ENCODE assay signal across 8 mouse cellular contexts in the genomic region with DNA sequence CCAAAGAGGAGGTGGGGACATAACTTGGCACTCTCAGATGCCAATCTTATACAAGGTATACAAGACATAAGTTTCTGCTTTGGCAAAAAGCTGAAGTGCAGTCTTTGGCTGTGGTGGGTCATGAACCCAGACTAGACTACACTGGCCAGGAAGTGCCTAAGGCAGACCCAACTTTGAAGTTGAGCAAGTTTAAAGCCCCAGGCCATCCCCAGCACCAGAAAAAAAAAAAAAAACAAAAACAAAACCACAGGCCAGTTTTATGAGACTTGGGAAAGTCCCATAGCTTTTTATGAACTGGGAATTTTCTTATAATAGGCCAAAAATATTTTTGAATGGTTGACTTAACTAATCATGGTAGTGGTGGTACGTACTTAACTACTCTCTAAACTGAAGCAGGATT. TPM values are rescaled to one million over a fixed set of nuclear protein-coding genes. Genes with fewer than 3 reads are reported as not detected.
A peak's percentile ranks its signal among the peaks of the same experiment; 100 is the strongest.
DNase-seq lines count a peak whose midpoint lies in the region; ATAC-seq lines count a peak whose summit lies in the region.

No protein-coding gene starts in this region.

- peak overlapping the region; percentile 75 for H3K4me2 ChIP-seq in kidney, embryonic 14.5 days (replicated peaks; ENCODE audit: low read depth, low read length)
- H3K4me2 ChIP-seq in hindbrain, embryonic 16.5 days (ENCODE audit: low read length): peak overlapping the region; percentile 79
- peak overlapping the region; percentile 70 for H3K4me2 ChIP-seq in midbrain, embryonic 15.5 days

- peaks cover 42% of the 10 kb centered on the region for H3K36me3 ChIP-seq in kidney, embryonic 14.5 days (ENCODE audit: control insufficient read depth, insufficient read depth, low read length)
- H3K36me3 ChIP-seq in hindbrain, embryonic 16.5 days (ENCODE audit: control insufficient read depth, insufficient read depth, low read length): peaks cover 17% of the 10 kb centered on the region
- peaks cover 21% of the 10 kb centered on the region for H3K36me3 ChIP-seq in midbrain, embryonic 15.5 days (replicated peaks)

- no peaks in the 10 kb centered on the region for H3K9me3 ChIP-seq in kidney, embryonic 14.5 days (ENCODE audit: control insufficient read depth, low read length)
- no peaks in the 10 kb centered on the region for H3K9me3 ChIP-seq in hindbrain, embryonic 16.5 days (ENCODE audit: control insufficient read depth, low read length)
- no peaks in the 10 kb centered on the region for H3K9me3 ChIP-seq in midbrain, embryonic 15.5 days

- peak overlapping the region; percentile 62; the same call in 1 of the 2 replicates for H3K27ac ChIP-seq in kidney, embryonic 14.5 days (ENCODE audit: low read depth, low read length)
- H3K27ac ChIP-seq in brown adipose tissue, adult 24 weeks (replicated peaks; ENCODE audit: low read depth, low read length): peak overlapping the region; percentile 88
- no peak overlapping the region; the same call in 1 of the 2 replicates for H3K27ac ChIP-seq in hindbrain, embryonic 16.5 days (ENCODE audit: low read depth, low read length)
- H3K27ac ChIP-seq in midbrain, embryonic 15.5 days: peak overlapping the region; percentile 73

- peaks cover 14% of the 10 kb centered on the region for H3K4me1 ChIP-seq in kidney, embryonic 14.5 days (ENCODE audit: control insufficient read depth, insufficient read depth, low read length)
- H3K4me1 ChIP-seq in brown adipose tissue, adult 24 weeks (ENCODE audit: control insufficient read depth, insufficient read depth, insufficient read length, low read length): peaks cover 3% of the 10 kb centered on the region; the same call in 1 of the 2 replicates
- H3K4me1 ChIP-seq in hindbrain, embryonic 16.5 days (ENCODE audit: control insufficient read depth, insufficient read depth, low read depth, low read length): peaks cover 15% of the 10 kb centered on the region
- H3K4me1 ChIP-seq in midbrain, embryonic 15.5 days: peaks cover 18% of the 10 kb centered on the region

- DNase-seq in kidney, adult 11 months: no peak
- no peak for DNase-seq in embryo, embryonic 10 days (ENCODE audit: low spot score)
- no peak for DNase-seq in embryo, embryonic 11 days
- no peak for DNase-seq in kidney, adult 9 months

- no peaks in the 10 kb centered on the region for H3K27me3 ChIP-seq in kidney, embryonic 14.5 days (ENCODE audit: control insufficient read depth, insufficient read depth, low read length)
- no peaks in the 10 kb centered on the region for H3K27me3 ChIP-seq in hindbrain, embryonic 16.5 days (replicated peaks; ENCODE audit: control insufficient read depth, insufficient read depth, low read length)
- no peaks in the 10 kb centered on the region for H3K27me3 ChIP-seq in midbrain, embryonic 15.5 days (replicated peaks)

- peak overlapping the region; percentile 99 for H3K4me3 ChIP-seq in kidney, embryonic 14.5 days (ENCODE audit: low read length)
- H3K4me3 ChIP-seq in brown adipose tissue, adult 24 weeks (ENCODE audit: insufficient read depth, low read depth, low read length): peak overlapping the region; percentile 93
- H3K4me3 ChIP-seq in hindbrain, embryonic 16.5 days (ENCODE audit: low read length): peak overlapping the region; percentile 85
- H3K4me3 ChIP-seq in midbrain, embryonic 15.5 days: peak overlapping the region; percentile 59

- no peak for ATAC-seq in kidney, embryonic 14.5 days (ENCODE audit: low FRiP score, low TSS enrichment)
- no peak for ATAC-seq in hindbrain, embryonic 16.5 days
- 0 out of 2 replicates have a peak, but pooled peaks have one; percentile 1 for ATAC-seq in midbrain, embryonic 15.5 days (replicated peaks)

- 91% methylated on average over 1 of the region's 1 CpGs for WGBS in kidney, embryonic 14.5 days
- WGBS in hindbrain, embryonic 16.5 days: 93% methylated on average over 1 of the region's 1 CpGs
- WGBS in midbrain, embryonic 15.5 days: 87% methylated on average over 1 of the region's 1 CpGs

- H3K9ac ChIP-seq in kidney, embryonic 14.5 days (ENCODE audit: low read depth, low read length): peak overlapping the region; percentile 48; the same call in 1 of the 2 replicates
- peak overlapping the region; percentile 79; the same call in 1 of the 2 replicates for H3K9ac ChIP-seq in hindbrain, embryonic 16.5 days (ENCODE audit: low read depth, low read length)
- H3K9ac ChIP-seq in midbrain, embryonic 15.5 days: peak overlapping the region; percentile 61; the same call in 1 of the 2 replicates

RNA-seq across cellular contexts. Expression of gene St3gal3, which starts 0.7 kb away (rescaled TPM):
- polyA plus RNA-seq in kidney, embryonic 14.5 days (2014; fragmentation: Nextera tagmentation; extraction: Ambion mirVana): 6.8 and 11.0 TPM in 2 replicates
- 27.5 and 34.3 TPM in 2 replicates for polyA plus RNA-seq in brown adipose tissue, adult 24 weeks (2012; ENCODE audit: insufficient read depth, insufficient read length, missing spikeins)
- 13.1 and 13.6 TPM in 2 replicates for polyA plus RNA-seq in hindbrain, embryonic 16.5 days (2015; fragmentation: Nextera tagmentation; extraction: Ambion mirVana)
- 12.6 and 12.9 TPM in 2 replicates for polyA plus RNA-seq in midbrain, embryonic 15.5 days (2015; fragmentation: Nextera tagmentation; extraction: Ambion mirVana)

RNA-seq across cellular contexts. Expression of gene Kdm4a, which starts 44.4 kb away (rescaled TPM):
- polyA plus RNA-seq in kidney, embryonic 14.5 days (2014; fragmentation: Nextera tagmentation; extraction: Ambion mirVana): 35.2 and 58.8 TPM in 2 replicates
- 12.1 and 12.6 TPM in 2 replicates for polyA plus RNA-seq in brown adipose tissue, adult 24 weeks (2012; ENCODE audit: insufficient read depth, insufficient read length, missing spikeins)
- polyA plus RNA-seq in hindbrain, embryonic 16.5 days (2015; fragmentation: Nextera tagmentation; extraction: Ambion mirVana): 38.5 and 38.6 TPM in 2 replicates
- 51.8 and 53.8 TPM in 2 replicates for polyA plus RNA-seq in midbrain, embryonic 15.5 days (2015; fragmentation: Nextera tagmentation; extraction: Ambion mirVana)
